Mouse (Mus musculus) bone marrow, adult 2 months (tissue): ENCODE measurements around the gene Vim. TPM values are rescaled to one million over a fixed set of nuclear protein-coding genes. Genes with fewer than 3 reads are reported as not detected.

Source experiments
- H3K27ac ChIP-seq: fragments of 200-500 bp; 2 replicates; pipeline ENCODE4 v1.5.1; 2012; ENCODE audit warnings: low read depth, mild to moderate bottlenecking, control low read depth, inconsistent platforms, low read length; ENCODE audit not compliant: control insufficient read depth, poor library complexity, insufficient read depth
- H3K4me1 ChIP-seq: fragments of 200-500 bp; 2 replicates; pipeline ENCODE4 v1.6.1; 2011; ENCODE audit warnings: low read length; ENCODE audit not compliant: control insufficient read depth, insufficient read depth
- H3K4me3 ChIP-seq: fragments of 200-500 bp; replicated peaks from 2 replicates; pipeline ENCODE3; 2011; ENCODE audit warnings: mild to moderate bottlenecking, low read depth, low read length, control low read depth; ENCODE audit not compliant: control insufficient read depth
- CTCF ChIP-seq: fragments of 200-500 bp; IDR thresholded peaks from 2 replicates; pipeline ENCODE4 v1.5.1; 2011; ENCODE audit warnings: low read length, control low read depth; ENCODE audit not compliant: control insufficient read depth, insufficient read depth
- POLR2A ChIP-seq: fragments of 200-500 bp; IDR thresholded peaks from 2 replicates; pipeline ENCODE4 v1.6.1; 2011; ENCODE audit warnings: low read depth, mild to moderate bottlenecking, control low read depth, low read length, borderline replicate concordance; ENCODE audit not compliant: control insufficient read depth
- WGBS: fragments of 180-500 bp; shearing (Covaris S2); methylation state at CpG from one replicate; pipeline ENCODE4 v1.1.7; 2018; 5-methylcytosine and 5-hydroxymethylcytosine counted together
- polyA plus RNA-seq: library from polyadenylated mRNA; stranded (reverse); fragments of >200 nt; gene quantifications from 2 replicates; pipeline ENCODE4 v1.2.4, GENCODE M21; 2011; ENCODE audit warnings: low replicate concordance; ENCODE audit not compliant: missing spikeins, insufficient read depth, insufficient read length

Gene Vim
- polyA plus RNA-seq, 1 experiment, result 238 TPM

DNA sequence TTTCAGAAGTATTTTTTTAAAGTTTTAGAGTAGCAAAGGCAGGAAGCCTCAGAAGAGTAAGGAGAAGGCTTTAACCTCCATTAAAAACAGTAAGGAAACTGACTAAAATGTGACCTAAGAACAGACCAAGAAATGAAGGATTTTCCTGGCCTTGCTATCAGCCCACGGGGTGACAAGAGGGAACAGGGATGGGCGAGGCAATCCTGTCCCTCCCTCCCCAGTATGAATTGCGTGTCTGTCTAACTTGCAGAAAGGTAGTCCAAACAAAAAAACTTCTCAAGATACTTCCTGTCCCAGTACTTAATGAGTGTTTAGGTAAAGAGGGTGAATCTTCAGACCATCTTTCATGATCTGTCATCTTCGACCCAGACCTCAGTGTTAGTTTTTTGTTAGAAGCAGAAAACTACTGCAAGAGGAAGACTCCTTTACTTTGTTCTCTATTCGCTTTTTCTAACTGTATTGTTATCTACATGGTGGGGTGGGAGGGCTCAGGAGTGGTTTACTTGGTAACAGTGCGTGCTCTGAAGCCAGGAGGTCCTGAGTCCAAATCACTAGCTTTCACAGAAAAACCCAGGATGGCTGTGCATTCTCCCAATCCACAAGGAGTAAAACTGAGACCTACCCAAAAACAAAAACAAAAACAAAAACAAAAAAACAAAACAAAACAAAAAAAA is 34.9 kb upstream of the Vim start:
- H3K27ac ChIP-seq, result peak overlapping the region; percentile 89
- TF ChIP-seq CTCF (no peak), POLR2A (no peak)
- 25% methylated on average over 6 of the region's 6 CpGs for WGBS
- H3K4me1 ChIP-seq, result peaks cover 1% of the 10 kb centered on the region; the same call in 1 of the 2 replicates
- H3K4me3 ChIP-seq, result no peak overlapping the region

DNA sequence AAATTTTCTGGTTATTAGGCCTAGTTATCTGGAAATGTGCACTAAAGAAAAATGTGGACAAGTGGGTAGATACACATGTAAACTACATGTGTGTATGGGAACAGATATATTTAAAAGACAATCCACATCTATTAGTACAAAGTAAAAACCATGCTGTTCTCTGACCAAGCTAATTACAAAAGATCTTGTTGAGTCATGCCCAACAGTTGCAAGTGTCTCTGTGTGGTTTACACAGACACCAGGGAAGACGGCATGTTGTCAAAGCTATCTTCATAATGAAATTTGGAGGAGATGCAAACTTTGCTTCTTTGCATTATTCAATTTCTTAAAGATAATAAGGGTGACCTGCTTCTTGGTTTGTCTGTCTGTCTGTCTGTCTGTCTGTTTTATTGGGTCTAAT is 33.9 kb upstream of the Vim start:
- TF ChIP-seq POLR2A (no peak), CTCF (no peak)
- H3K27ac ChIP-seq, result no peak overlapping the region
- WGBS, result 28% methylated on average over 1 of the region's 1 CpGs
- no peak overlapping the region for H3K4me3 ChIP-seq
- H3K4me1 ChIP-seq, result peaks cover 1% of the 10 kb centered on the region; the same call in 1 of the 2 replicates

- H3K4me1 ChIP-seq, result peaks cover 1% of the 10 kb centered on the region; the same call in 1 of the 2 replicates
- peak overlapping the region; percentile 98 for H3K4me3 ChIP-seq
- H3K27ac ChIP-seq, result peak overlapping the region; percentile 95
- TF ChIP-seq POLR2A, result no peak
- TF ChIP-seq CTCF, result no peak
- 6% methylated on average over 8 of the region's 8 CpGs for WGBS
Measured at GRCm38 (mm10) chr2:13543519-13544124, 30.1 kb upstream of the Vim start.

DNA sequence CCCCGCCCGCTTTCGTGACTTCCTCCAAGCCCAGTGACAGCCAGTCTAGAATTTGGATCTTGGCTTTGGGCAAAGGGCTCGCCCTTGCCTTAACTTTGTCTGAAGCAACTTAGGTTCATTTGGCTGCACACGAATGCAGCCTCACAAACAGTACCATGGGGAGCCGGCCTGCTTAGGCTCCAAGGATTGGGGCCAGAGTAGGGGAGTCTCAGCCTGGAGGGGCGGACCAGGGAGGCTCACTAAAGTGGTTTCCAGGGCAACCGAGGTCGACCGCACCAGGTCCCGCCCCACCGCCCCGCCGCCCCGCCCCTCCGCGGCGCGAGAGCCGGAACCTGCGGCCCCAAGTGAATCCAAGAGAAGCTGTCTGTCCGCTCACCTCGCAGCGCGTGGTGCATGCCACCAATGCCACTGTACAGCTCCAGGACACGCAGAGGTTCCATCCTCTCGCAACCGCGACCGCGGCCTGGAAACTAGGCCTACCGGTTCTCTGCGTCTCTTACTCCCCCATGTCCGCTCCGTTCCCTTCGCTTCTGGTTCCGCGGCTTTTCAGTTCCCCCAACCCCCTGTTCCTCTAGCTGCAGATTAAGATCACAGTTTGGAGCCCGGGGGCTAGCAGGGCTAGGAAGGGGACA is 29.4 kb upstream of the Vim start, which contains the start of gene Trdmt1:
Gene Trdmt1, minus strand, starts transcription at position 476 of the 632 bp plus-strand sequence.
- Histone ChIP-seq H3K4me1 (no peaks in the 10 kb centered on the region; the same call in 1 of the 2 replicates), H3K27ac (peak within 1 kb of the TSS; percentile 95), H3K4me3 (peak within 1 kb of the TSS; percentile 98)
- TF ChIP-seq CTCF (no peak), POLR2A (peak; percentile 87)
- WGBS, result under 1% methylated on average over 39 of the region's 39 CpGs

- no peak overlapping the region for H3K27ac ChIP-seq
- no peaks in the 10 kb centered on the region; the same call in 1 of the 2 replicates for H3K4me1 ChIP-seq
- no peak overlapping the region for H3K4me3 ChIP-seq
- TF ChIP-seq CTCF (no peak), POLR2A (no peak)
- 87% methylated on average over 3 of the region's 3 CpGs for WGBS
Measured at GRCm38 (mm10) chr2:13548749-13549148, 25.0 kb upstream of the Vim start.

GRCm38 (mm10) chr2:13553966-13554365 is 19.8 kb upstream of the Vim start:
- no peak for TF ChIP-seq POLR2A
- TF ChIP-seq CTCF, result no peak
- WGBS, result 84% methylated on average over 2 of the region's 2 CpGs
- Histone ChIP-seq H3K4me3 (no peak overlapping the region), H3K27ac (no peak overlapping the region), H3K4me1 (no peaks in the 10 kb centered on the region; the same call in 1 of the 2 replicates)

DNA sequence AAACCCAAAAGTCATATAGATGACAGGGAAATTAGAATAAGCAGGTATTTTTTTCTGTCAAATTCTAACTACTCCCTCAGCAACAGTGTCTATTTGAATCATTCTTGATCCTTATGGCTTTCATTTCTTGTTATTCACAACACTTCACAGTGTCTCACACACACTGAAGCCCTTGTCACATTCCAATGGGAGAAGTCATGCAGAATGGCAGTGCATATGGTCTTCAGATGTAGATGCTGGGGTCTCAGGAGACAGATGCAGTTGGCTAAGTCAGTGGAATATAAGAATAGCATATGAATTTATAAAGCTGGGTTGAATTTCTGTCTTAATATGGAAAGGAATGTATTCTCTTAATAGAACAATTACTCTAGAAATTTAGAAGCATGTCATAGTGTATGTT is 17.5 kb upstream of the Vim start:
- no peak overlapping the region for H3K27ac ChIP-seq
- H3K4me3 ChIP-seq, result no peak overlapping the region
- TF ChIP-seq CTCF (no peak), POLR2A (no peak)
- H3K4me1 ChIP-seq, result no peaks in the 10 kb centered on the region; the same call in 1 of the 2 replicates
